Mouse (Mus musculus): ENCODE results near the gene Gm43738. TPM values are rescaled to one million over a fixed set of nuclear protein-coding genes. Genes with fewer than 3 reads are reported as not detected.

Gm43738 gene
- polyA plus RNA-seq, 1 experiment from 2014 or later, result not detected

DNA sequence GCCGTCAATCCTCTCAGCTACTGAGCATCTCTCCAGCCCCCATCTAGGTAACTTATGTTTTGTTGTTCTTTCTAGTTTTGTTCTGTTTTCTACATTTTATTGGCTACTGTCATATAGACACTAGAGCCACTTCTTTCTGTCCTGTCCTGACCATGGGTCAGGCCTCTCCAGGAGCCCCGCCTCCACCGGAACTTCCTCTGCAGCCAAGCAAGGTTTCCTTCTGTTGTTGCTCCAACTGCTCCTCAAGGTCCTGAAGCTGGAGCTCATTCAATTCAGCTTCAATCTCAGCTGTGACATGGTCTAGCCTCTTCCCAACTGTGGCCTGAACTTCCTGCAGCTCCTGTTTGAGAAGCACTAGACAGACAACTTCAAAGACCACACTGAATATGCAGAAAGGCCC lies 29.0 kb upstream of the Gm43738 start:
- no peak overlapping the region for H3K27ac ChIP-seq
- H3K4me1 ChIP-seq, result peaks cover 6% of the 10 kb centered on the region
- ATAC-seq, result no peak
- no peaks in the 10 kb centered on the region for H3K9me3 ChIP-seq (replicated peaks)
- no peak overlapping the region for H3K9ac ChIP-seq
- no peaks in the 10 kb centered on the region for H3K36me3 ChIP-seq (ENCODE audit: poor library complexity, severe bottlenecking)
- H3K27me3 ChIP-seq, result no peaks in the 10 kb centered on the region
- no peak overlapping the region for H3K4me2 ChIP-seq
- no peak overlapping the region for H3K4me3 ChIP-seq
- 96% methylated on average over 3 of the region's 3 CpGs for WGBS

DNA sequence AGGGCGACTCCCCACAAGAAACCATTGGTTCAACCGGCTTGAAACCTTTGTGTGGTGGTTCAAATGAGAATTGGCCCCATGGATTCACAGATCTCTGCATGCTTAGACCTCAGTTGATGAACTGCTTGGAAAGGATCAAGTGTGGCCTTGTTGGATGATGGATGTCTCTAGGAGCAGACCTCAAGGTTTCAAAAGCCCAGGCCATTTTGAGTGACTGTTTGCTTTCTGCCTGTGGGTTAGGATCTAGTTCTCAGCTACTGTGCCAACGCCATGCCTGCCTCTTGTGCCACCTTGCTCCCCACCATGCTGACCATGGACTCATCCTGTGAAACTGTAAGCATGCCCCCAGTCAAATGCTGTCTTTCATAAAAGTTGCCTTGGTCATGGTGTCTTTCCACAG lies 25.1 kb upstream of the Gm43738 start:
- Histone ChIP-seq H3K9ac (no peak overlapping the region), H3K27me3 (no peaks in the 10 kb centered on the region), H3K36me3 (ENCODE audit: poor library complexity, severe bottlenecking) (no peaks in the 10 kb centered on the region), H3K4me2 (no peak overlapping the region), H3K27ac (no peak overlapping the region), H3K4me3 (no peak overlapping the region), H3K4me1 (no peaks in the 10 kb centered on the region), H3K9me3 (replicated peaks) (no peaks in the 10 kb centered on the region)
- 86% methylated on average over 3 of the region's 3 CpGs for WGBS
- no peak for ATAC-seq

DNA sequence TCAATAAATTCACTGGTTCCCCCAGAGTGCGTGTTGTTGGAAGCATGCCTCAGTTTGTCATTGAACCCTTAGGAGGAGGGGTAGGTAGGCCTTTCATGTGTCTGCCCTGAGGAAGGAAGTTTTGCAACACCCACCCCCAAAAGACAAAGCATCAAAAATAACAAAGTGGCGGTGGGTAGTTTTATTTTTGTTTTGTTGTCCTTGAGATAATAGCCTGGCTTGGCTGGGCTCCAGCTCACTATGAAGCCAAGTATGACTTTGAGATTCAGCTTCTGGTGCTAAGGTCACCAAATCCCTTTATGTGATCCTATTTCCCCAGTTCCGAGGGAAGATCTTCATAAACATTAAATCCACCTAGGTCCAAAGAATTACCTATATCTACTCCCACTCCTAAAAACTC lies 23.3 kb upstream of the Gm43738 start:
- Histone ChIP-seq H3K36me3 (ENCODE audit: poor library complexity, severe bottlenecking) (no peaks in the 10 kb centered on the region), H3K27me3 (no peaks in the 10 kb centered on the region), H3K4me2 (no peak overlapping the region), H3K9me3 (replicated peaks) (no peaks in the 10 kb centered on the region), H3K27ac (no peak overlapping the region), H3K4me1 (no peaks in the 10 kb centered on the region), H3K4me3 (no peak overlapping the region), H3K9ac (no peak overlapping the region)
- no peak for ATAC-seq
- 81% methylated on average over 3 of the region's 3 CpGs for WGBS

DNA sequence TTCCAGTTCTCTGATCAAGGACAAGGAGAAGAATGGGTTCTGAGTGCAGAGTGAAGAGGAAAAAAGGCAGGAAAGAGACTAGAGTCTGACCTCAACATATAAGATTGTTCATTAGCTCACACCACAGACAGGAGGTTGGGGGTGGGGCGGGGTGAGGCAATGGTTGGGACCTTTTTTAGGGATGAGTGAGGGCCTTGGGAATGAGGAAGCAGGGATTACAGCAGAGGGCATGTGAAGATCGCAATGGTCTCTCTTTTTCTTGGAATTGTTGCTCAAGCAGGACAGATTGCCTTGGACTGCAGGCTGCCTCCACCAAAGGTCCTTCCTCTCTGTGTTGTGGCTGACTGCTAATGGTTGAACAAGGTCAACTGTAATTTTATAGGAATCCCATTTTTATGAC lies 22.4 kb upstream of the Gm43738 start:
- Histone ChIP-seq H3K4me3 (no peak overlapping the region), H3K36me3 (ENCODE audit: poor library complexity, severe bottlenecking) (no peaks in the 10 kb centered on the region), H3K9ac (no peak overlapping the region), H3K27me3 (no peaks in the 10 kb centered on the region), H3K4me1 (no peaks in the 10 kb centered on the region), H3K9me3 (replicated peaks) (no peaks in the 10 kb centered on the region), H3K27ac (no peak overlapping the region), H3K4me2 (no peak overlapping the region)
- WGBS, result 87% methylated on average over 2 of the region's 2 CpGs
- no peak for ATAC-seq

DNA sequence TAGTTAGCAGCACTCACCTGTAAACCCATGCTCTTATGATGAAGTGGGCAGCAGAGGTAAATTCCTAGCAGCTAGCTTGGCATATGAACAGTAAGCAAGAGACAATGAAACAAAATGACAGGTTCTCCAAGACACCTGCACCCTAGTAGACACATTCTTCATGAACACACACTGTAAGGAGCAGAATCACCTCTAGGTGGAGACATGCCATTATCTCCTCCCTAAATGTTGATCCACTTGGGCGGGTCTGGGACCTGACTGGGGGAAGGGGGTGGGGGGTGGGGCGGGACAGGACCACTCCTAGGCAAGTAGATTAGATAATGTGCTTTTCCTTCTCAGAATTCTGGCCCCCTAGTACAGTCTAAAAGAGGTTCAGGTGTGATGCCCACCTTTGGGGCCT lies 14.6 kb upstream of the Gm43738 start:
- H3K9me3 ChIP-seq (replicated peaks), result no peaks in the 10 kb centered on the region
- H3K27ac ChIP-seq, result no peak overlapping the region
- no peak for ATAC-seq
- no peaks in the 10 kb centered on the region for H3K36me3 ChIP-seq (ENCODE audit: poor library complexity, severe bottlenecking)
- WGBS, result 12% methylated on average over 2 of the region's 2 CpGs
- H3K4me2 ChIP-seq, result no peak overlapping the region
- H3K27me3 ChIP-seq, result no peaks in the 10 kb centered on the region
- H3K4me3 ChIP-seq, result no peak overlapping the region
- no peak overlapping the region for H3K9ac ChIP-seq
- no peaks in the 10 kb centered on the region for H3K4me1 ChIP-seq

DNA sequence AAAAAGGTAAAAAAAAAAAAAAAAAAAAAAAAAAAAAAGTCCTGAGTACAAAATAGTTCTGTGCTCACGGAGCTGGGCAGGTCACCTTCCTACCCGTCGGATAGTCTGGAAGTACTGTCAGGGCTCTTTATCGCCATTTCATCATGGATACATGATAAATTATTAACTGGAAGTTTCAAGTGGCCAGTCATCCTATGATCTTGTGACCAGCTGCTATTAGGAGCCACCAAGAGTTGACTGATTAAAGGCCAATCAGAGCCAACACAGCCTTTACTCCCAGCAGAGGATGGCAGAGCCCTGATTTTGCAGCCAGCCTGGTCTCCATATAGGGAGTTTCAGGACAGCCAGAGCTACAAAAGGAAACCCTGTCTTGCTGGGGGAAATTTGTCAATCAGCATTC lies 12.2 kb upstream of the Gm43738 start:
- Histone ChIP-seq H3K4me1 (no peaks in the 10 kb centered on the region), H3K9ac (no peak overlapping the region), H3K4me2 (no peak overlapping the region), H3K27me3 (no peaks in the 10 kb centered on the region), H3K27ac (no peak overlapping the region), H3K4me3 (no peak overlapping the region), H3K36me3 (ENCODE audit: poor library complexity, severe bottlenecking) (no peaks in the 10 kb centered on the region), H3K9me3 (replicated peaks) (no peaks in the 10 kb centered on the region)
- 90% methylated on average over 4 of the region's 4 CpGs for WGBS
- ATAC-seq, result no peak

DNA sequence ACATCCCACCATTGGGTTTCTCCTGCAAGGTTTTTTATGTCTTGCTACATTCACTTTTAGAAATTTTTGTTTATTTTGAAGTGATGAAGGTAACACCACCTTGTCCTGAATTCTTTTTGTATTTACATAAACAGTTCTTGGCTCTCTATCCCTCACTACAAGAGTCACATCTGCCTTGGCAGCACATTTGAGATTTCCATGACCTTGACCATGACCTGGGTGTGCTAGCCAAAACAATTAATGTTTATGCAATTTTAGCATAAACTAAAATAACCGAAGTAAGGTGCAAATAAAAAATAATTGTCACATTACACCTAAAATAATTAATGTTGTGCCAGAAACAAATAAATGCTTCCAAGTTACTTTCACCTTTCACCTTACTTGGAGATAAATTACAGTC lies 7.2 kb upstream of the Gm43738 start:
- 76% methylated on average over 1 of the region's 1 CpGs for WGBS
- Histone ChIP-seq H3K4me1 (no peaks in the 10 kb centered on the region), H3K27ac (no peak overlapping the region), H3K4me3 (no peak overlapping the region), H3K9ac (no peak overlapping the region), H3K27me3 (no peaks in the 10 kb centered on the region), H3K4me2 (no peak overlapping the region), H3K36me3 (ENCODE audit: poor library complexity, severe bottlenecking) (no peaks in the 10 kb centered on the region), H3K9me3 (replicated peaks) (no peaks in the 10 kb centered on the region)
- ATAC-seq, result no peak

DNA sequence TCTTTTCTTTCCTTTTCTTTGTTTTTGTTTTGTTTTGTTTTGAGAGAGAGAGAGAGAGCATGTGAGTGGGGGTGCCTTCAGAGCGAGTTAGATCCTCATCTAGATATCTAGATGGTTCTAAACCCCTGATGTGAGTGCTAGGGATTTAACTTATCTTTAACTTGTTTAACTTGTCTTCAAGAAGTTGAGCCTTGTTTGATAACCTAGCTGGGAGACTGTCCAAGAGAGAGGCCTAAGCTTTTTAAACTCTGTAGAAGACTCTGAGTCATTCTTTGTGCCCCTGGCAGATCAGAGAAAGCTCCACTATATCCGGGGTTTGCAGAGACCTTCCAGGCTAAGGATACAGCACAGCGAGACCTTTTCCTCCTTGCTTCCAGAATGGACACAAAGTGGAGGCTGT lies 6.6 kb upstream of the Gm43738 start:
- Histone ChIP-seq H3K4me2 (no peak overlapping the region), H3K9ac (no peak overlapping the region), H3K27me3 (no peaks in the 10 kb centered on the region), H3K4me3 (no peak overlapping the region), H3K36me3 (ENCODE audit: poor library complexity, severe bottlenecking) (no peaks in the 10 kb centered on the region), H3K9me3 (replicated peaks) (no peaks in the 10 kb centered on the region), H3K4me1 (peaks cover 3% of the 10 kb centered on the region; the same call in 1 of the 2 replicates), H3K27ac (no peak overlapping the region)
- WGBS, result 75% methylated on average over 3 of the region's 3 CpGs
- no peak for ATAC-seq

DNA sequence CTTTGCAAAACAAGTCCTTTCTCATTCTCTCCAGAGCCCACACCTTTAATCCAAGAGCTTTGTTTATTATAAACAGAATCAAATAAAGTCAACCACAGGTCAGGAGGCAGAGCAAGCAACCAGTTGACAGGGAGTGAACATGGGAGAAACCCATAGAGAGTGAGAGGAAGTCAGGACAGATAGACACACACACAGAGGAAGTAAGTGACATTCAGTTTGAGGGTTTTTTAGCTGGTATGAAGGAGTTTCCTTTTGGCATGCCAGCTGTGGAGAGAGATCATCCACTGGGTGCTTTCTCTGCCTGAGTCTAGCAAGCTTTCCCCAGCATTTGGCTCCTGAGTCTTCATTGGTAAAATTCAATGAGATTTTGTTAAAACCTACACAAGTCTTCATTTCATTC lies 6.0 kb upstream of the Gm43738 start:
- peaks cover 8% of the 10 kb centered on the region for H3K4me1 ChIP-seq
- no peak for ATAC-seq

DNA sequence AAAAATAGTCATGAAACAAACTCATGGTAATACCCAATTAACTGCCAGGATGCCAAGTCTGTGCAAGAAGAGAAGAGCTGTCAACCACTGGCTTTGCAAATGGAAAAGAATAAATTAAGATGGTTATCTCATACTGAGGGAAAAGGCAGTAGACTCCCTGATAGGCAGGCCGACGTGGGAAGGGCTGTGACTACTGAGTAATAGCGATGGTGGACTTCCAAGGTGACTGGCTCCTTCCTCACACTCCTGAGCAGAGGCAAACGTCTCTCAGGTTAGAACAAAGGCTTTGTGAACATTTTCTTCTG lies 2.3 kb upstream of the Gm43738 start:
- Histone ChIP-seq H3K9me3 (replicated peaks) (no peaks in the 10 kb centered on the region), H3K27me3 (no peaks in the 10 kb centered on the region), H3K27ac (no peak overlapping the region), H3K4me1 (peaks cover 33% of the 10 kb centered on the region), H3K4me2 (no peak overlapping the region), H3K9ac (no peak overlapping the region), H3K36me3 (ENCODE audit: poor library complexity, severe bottlenecking) (peaks cover 21% of the 10 kb centered on the region), H3K4me3 (no peak overlapping the region)
- WGBS, result 79% methylated on average over 4 of the region's 4 CpGs
- ATAC-seq, result no peak

More for the DNA sequence above, 6.0 kb upstream of the Gm43738 start:
- H3K4me2 ChIP-seq, result no peak overlapping the region
- H3K36me3 ChIP-seq (ENCODE audit: poor library complexity, severe bottlenecking), result no peaks in the 10 kb centered on the region
- no peaks in the 10 kb centered on the region for H3K27me3 ChIP-seq
- no peak overlapping the region for H3K27ac ChIP-seq
- H3K9ac ChIP-seq, result no peak overlapping the region
- H3K4me3 ChIP-seq, result no peak overlapping the region
- H3K9me3 ChIP-seq (replicated peaks), result no peaks in the 10 kb centered on the region

DNA sequence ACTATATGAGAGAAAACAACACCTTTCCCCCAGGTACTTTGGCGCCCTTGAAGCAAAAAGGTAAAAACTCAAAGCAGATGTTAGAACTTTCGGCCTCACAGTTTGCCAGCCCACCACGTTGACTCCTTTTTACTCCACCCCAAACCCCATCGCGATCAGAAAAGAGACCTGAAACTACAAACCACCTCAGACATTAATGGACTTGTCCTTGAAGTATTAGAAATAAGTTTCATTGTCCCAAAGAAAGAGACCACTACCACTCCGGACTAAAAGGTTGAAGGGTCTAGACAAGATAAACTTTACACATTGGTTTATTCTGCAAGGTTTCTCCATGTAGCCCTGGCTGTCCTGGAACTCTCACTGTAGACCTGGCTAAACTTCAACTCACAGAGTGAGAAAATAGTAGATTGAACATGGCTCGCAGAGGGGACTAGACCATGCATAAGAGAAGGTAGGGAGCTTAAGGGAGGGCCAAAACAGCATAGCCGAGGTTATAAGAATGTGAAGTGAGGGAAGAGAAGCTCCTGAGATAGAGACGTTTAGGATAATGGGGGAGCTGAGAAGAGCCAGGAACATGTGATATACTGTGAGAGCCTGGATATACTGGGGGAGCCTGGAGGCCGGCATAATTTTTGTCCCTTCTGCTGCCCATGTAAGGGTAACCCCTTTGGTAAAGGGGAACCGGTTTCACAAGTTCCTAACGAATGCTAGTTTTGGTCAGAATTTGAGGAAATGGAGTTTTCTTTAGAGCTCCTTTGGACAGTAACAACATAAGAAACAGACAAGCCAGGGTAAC lies 1.8 kb upstream of the Gm43738 start:
- no peak for ATAC-seq
- Histone ChIP-seq H3K4me2 (peak overlapping the region; percentile 86), H3K27me3 (no peaks in the 10 kb centered on the region), H3K9me3 (replicated peaks) (no peaks in the 10 kb centered on the region), H3K27ac (peak overlapping the region; percentile 65), H3K4me1 (peaks cover 33% of the 10 kb centered on the region), H3K36me3 (ENCODE audit: poor library complexity, severe bottlenecking) (peaks cover 26% of the 10 kb centered on the region), H3K9ac (0 out of 2 replicates have a peak overlapping the region, but pooled peaks have one; percentile 50), H3K4me3 (peak overlapping the region; percentile 76)
- WGBS, result 64% methylated on average over 12 of the region's 12 CpGs

DNA sequence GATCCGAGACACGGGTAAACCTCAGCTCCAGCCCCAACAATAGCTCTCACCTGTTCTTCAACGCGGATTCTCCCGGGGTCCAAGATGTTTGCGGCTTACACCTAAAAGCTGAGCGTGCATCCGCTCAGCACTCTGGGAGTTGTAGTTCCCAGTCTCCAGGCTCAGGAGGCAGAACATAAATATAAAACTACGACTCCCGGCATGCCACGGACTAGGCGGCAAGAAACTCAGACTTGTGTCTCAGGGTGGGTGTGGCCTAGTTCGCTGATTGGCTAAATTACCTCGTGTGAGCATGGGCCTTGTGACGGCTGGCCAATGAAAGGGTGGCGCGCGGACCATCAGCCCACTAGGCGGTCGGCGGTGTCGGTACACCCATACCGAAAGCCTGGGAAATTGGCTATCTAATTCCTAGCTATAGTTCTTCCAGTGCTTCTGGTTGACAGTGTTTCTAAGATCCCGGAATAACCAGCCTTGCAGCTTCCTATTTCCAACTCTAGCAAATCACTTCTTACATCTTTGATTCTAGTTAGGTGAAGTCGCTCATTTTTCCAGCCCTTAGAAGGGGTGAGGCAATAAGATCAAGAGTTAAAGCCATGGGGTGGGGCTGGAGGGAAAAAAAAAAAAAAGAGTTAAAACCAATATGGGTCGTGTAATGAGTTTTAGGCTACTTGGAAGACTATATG lies 1.1 kb upstream of the Gm43738 start, which contains the start of gene Fdps:
Fdps (minus strand) TSS at position 148 of the 683 bp plus-strand sequence.
- peak within 1 kb of the TSS; percentile 72 for H3K27ac ChIP-seq
- H3K4me1 ChIP-seq, result peaks cover 33% of the 10 kb centered on the region
- ATAC-seq, result peak; percentile 100
- peaks cover 28% of the 10 kb centered on the region for H3K36me3 ChIP-seq (ENCODE audit: poor library complexity, severe bottlenecking)
- H3K4me2 ChIP-seq, result peak within 1 kb of the TSS; percentile 86
- under 1% methylated on average over 26 of the region's 26 CpGs for WGBS
- H3K9ac ChIP-seq, result peak within 1 kb of the TSS; percentile 84
- H3K27me3 ChIP-seq, result no peaks in the 10 kb centered on the region
- H3K4me3 ChIP-seq, result peak within 1 kb of the TSS; percentile 76
- no peaks in the 10 kb centered on the region for H3K9me3 ChIP-seq (replicated peaks)

DNA sequence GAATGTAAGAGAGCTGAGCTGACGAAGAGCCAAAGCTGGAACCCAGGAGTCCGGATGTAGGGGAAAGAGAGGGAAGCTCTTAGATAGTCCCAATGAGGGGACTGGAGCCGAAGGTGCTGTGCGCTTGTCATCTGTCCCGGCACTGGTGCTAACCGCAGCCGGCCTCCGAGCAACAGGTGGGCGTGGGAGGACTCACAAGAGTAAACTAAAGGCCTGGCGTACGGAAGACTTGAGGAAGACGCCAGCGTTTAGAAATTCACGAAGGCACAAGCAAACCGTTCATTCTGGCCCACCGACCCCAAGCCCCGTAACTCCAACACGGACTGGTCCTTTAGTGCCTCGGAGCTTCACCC lies 536 bp upstream of the Gm43738 start:
- ATAC-seq, result no peak
- peak overlapping the region; percentile 84 for H3K9ac ChIP-seq
- H3K36me3 ChIP-seq (ENCODE audit: poor library complexity, severe bottlenecking), result peaks cover 34% of the 10 kb centered on the region
- H3K4me2 ChIP-seq, result peak overlapping the region; percentile 86
- H3K27ac ChIP-seq, result peak overlapping the region; percentile 72
- under 1% methylated on average over 19 of the region's 19 CpGs for WGBS
- H3K9me3 ChIP-seq (replicated peaks), result no peaks in the 10 kb centered on the region
- peak overlapping the region; percentile 76 for H3K4me3 ChIP-seq
- H3K4me1 ChIP-seq, result peaks cover 33% of the 10 kb centered on the region
- no peaks in the 10 kb centered on the region for H3K27me3 ChIP-seq

Data from forebrain, embryonic 13.5 days (tissue).